8 mouse cellular contexts compared by ENCODE assay signal in the genomic region with DNA sequence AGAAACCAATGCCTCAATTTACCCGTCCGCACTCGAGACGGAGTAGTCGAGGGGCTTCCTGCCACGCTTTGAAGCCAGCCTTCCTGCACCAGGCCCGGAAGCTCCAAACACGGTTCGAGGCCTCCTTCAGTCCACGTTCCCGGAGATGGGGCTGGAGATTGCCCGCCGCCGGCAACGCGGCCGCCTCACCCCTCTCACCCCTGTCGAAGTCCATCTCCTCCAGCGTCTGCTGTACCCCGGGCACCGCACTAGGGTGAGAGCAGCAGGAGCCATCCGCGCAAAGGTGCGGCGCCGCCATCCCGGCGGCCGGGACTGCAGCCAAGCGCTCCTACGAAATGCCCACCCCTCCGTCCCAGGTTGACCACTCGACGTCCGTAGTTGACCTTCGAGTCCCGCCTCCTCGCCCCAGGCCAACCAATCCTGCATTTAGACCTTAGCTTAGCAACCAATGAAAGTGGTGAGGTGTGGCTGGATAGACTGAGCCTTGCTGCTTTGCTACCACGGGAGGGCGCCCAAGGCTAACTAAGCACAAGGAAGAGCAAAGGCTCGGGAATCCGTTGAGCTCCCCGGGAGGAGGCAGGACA. TPM values are rescaled to one million over a fixed set of nuclear protein-coding genes. Genes with fewer than 3 reads are reported as not detected.
DNase-seq lines count a peak whose midpoint lies in the region; ATAC-seq lines count a peak whose summit lies in the region.

A gene (minus strand): TSS at position 558 of the 584 bp plus-strand sequence.

- peak; percentile 97 for ATAC-seq in inflammation-experienced regulatory T-cells, adult 6 months
- peak; percentile 99 for ATAC-seq in megakaryocyte-erythroid progenitor cell, adult 5-6 weeks (replicated peaks; ENCODE audit: low FRiP score, low TSS enrichment, poor library complexity, severe bottlenecking)

- DNase-seq in adrenal gland, adult (ENCODE audit: inconsistent age in 2 of 2, low spot score in 1 of 2), result peak; percentile 98 to 99
- DNase-seq in embryo, embryonic 10.5 days (ENCODE audit: low spot score), result peak; percentile 99
- peak; percentile 98 for DNase-seq in gastrocnemius, postnatal 14 days
- peak; percentile 98 for DNase-seq in left cerebral cortex, postnatal 10 days (ENCODE audit: extremely low spot score in 1 of 2, low spot score in 2 of 2)
- peak; percentile 97 for DNase-seq in right cerebral cortex, postnatal 25 days
- DNase-seq in urinary bladder, postnatal 4 days (ENCODE audit: low spot score in 2 of 2), result peak; percentile 97

- intact Hi-C loops in gastrocnemius, postnatal 14 days (cut with DNase I; ENCODE audit: low total_unique reads), result loop anchor here (5.0 kb wide), 1 partner anchor 135 kb away; a partner anchor contains a TSS
- intact Hi-C loops in left cerebral cortex, postnatal 10 days (cut with DNase I), result loop anchor here (1.0 kb wide), 1 partner anchor 137 kb away; no protein-coding TSS in a partner anchor

RNA-seq across cellular contexts. Expression of the gene that starts here (rescaled TPM):
- total RNA-seq in gastrocnemius, postnatal 14 days (2021), result 1 to 10 TPM; 5.7 to 9.6 TPM
- polyA plus RNA-seq in inflammation-experienced regulatory T-cells, adult 6 months (2017; shearing (Covaris generic)), result 10 to 100 TPM; 17.5 to 24.1 (median 23.2) TPM
- 10 to 100 TPM; 13.4 to 18.1 TPM for total RNA-seq in left cerebral cortex, postnatal 10 days (2021)
- total RNA-seq in megakaryocyte-erythroid progenitor cell, adult 5-6 weeks (2014; fragmentation: Nextera tagmentation), result 7.7 and 9.3 TPM in 2 replicates
- 3.1 and 4.0 TPM in 2 replicates for total RNA-seq in megakaryocyte-erythroid progenitor cell, adult 5-6 weeks (2017)

Comparison
In these comparisons a context has a peak if more than half of its experiments do, and no peak if none do; other contexts are left out.
1. Peak in every context shown above with its lines: DNase-seq and ATAC-seq.